Mouse (Mus musculus) right cerebral cortex, adult 2 months (tissue): ENCODE measurements around the gene Prkar2b.

Source experiments
- DNase-seq, 2 experiments: peaks; one replicate each; pipeline ENCODE4 v3.0.0; 2021 to 2022; ENCODE audit warnings: low spot score in 2 of 2

Prkar2b gene

GRCm38 (mm10) chr12:32060247-32061089 is 628 bp downstream of the Prkar2b start:
- peak; percentile 38 to 53 for DNase-seq

DNA sequence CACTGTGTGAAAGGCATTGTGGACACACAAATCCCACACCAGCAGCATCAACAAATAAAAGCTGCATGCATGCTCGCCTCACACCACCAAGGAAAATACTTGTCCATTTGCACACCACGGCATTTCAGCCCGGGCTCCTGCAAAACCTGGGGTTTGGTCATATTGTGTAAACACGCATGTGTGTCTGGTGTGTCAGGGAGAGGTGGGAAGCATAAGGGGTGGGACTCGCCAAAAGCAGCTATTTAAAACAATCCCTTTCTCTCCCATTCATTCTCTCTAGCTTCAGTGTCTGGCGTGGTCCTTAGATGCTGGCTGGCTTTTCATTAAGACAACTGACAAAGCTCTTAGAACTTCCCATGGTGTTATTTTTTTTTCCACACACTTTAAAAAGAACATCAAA is 1.4 kb downstream of the Prkar2b start:
- peak in 1 of 2 experiments; percentile 50 for DNase-seq

- DNase-seq: no peak
These were observed 2.0 kb downstream of the Prkar2b start for GRCm38 (mm10) chr12:32059135-32059534.

- no peak for DNase-seq
These were observed 3.5 kb downstream of the Prkar2b start for GRCm38 (mm10) chr12:32057461-32058199.

GRCm38 (mm10) chr12:32055797-32056196 is 5.3 kb downstream of the Prkar2b start:
- no peak for DNase-seq

GRCm38 (mm10) chr12:32054476-32055166 is 6.5 kb downstream of the Prkar2b start:
- no peak for DNase-seq

- no peak for DNase-seq
These were observed 7.3 kb downstream of the Prkar2b start for GRCm38 (mm10) chr12:32053637-32054366.

- no peak for DNase-seq
These were observed 8.2 kb downstream of the Prkar2b start for GRCm38 (mm10) chr12:32052882-32053281.

DNA sequence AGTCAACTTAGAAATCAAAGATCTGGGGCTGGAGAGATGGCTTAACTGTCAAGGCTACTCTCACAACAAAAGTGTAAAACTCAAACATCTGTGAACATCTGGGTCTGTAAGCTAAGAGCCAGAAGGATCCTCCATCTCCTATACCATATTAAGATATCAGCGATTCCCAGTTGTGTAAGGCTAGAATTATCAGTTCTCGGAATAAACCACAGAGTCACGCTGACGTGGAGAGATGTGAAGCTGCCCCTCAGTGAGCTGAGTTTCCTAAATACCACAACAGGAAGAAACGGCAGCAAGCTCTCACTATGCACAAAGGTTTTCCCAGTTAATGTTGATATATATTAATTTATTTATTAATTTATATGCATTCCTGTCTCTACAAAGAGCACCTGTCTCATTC is 10.9 kb downstream of the Prkar2b start:
- no peak for DNase-seq

- no peak for DNase-seq
These were observed 15.3 kb downstream of the Prkar2b start for GRCm38 (mm10) chr12:32045566-32046330.

- DNase-seq: no peak
These were observed 16.5 kb downstream of the Prkar2b start for GRCm38 (mm10) chr12:32044487-32045134.

DNA sequence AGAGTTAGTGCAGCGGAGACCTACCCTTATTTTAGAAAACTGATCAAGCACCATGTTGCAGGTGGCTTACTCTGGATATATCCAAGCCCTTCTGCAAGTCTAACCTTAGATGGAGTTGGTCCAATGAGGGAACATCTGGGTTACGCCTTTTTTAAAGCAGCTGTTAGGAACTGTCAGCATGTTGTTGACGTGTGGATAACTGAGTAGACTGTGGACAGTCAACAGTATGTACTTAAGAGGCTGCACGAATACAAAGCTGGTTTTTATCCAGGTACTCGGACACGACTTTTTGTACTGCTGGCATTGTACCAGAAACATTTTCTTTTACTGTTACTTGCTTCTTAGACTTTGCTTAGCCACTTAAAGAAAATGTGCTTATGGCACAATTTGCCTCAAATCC is 27.6 kb downstream of the Prkar2b start:
- no peak for DNase-seq

DNA sequence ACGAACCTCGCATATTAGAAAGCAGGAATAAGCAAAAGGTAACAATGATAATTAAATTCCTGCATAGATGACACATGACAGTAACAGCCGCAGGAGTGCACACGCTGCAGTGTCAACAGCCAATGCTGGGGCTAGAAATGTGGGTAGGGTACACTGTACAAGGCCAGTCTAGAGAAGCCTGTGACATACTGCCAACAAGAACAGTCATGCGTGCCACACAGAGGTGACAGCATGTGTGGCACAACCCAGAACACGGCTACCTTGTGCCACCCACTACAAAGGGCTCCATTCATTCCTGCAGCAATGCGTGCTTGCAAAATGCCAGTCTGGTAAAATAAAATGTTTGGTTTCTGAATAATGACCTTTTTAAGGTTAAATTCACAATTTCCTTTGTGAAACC is 28.2 kb downstream of the Prkar2b start:
- DNase-seq: no peak

GRCm38 (mm10) chr12:32018376-32018750 is 42.7 kb downstream of the Prkar2b start:
- no peak for DNase-seq

GRCm38 (mm10) chr12:32017636-32018375 is 43.3 kb downstream of the Prkar2b start:
- no peak for DNase-seq

DNA sequence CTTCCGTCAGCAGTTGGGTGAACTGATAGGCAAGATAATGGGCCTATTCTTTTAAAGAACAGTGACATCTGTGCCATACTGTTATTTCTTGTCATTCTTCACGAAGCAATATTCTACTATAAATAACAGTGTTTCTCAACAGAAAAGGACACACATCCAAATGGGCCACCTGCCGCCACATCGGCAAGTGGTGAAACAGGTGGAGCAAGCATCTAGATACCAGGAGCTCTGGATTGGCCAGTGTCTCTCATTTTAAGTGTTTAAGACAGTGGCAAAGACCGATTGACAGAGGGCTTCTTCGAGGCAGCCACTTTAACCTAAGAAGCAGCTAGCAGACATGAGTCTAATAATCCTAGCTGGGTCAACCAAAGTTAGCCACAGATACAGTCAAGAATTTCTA is 44.6 kb downstream of the Prkar2b start:
- no peak for DNase-seq

DNA sequence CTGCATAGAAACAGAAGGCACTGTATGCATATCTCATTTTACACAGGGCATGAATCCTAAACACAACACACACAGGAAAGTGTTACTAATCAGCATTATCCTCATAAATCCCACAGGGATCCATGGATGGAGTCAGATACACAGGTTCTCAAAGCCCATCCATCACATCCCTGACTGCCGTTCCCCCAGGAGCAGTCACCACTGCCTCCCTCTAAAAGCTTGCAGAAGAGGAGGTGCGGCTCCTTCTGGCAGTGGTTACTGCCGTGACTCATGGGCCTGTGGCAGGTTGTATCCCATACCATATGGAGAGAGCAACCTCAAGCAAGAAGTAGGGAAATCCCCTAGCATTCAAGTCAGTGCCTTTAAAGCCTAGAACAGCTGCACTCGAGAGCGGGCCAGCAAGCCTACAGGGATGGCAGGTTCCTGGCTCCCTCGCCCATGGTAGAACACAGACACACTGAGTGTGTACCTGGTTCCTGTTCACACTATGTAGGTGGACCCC is 45.8 kb downstream of the Prkar2b start:
- peak; percentile 44 to 45 for DNase-seq

- DNase-seq: no peak
These were observed 46.3 kb downstream of the Prkar2b start for GRCm38 (mm10) chr12:32014811-32015210.

DNA sequence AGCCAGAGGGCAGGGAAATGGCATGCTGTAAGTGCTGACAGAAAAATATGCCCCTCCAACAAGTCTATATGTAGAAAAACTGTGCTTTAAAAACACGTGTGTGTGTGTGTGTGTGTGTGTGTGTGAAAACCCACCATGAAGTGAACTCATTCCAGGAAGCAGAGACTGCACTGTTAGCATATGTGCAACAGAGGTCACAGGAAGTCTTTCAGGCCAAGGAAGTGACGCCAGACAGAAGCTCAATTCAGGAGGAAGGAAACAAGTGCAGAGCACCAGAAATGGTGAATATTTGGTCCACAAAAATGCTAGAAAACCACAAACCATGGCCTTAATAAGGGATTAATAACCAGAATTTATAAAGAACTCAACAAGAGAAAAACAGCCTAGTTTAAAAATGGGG is 48.9 kb downstream of the Prkar2b start:
- DNase-seq: no peak

DNA sequence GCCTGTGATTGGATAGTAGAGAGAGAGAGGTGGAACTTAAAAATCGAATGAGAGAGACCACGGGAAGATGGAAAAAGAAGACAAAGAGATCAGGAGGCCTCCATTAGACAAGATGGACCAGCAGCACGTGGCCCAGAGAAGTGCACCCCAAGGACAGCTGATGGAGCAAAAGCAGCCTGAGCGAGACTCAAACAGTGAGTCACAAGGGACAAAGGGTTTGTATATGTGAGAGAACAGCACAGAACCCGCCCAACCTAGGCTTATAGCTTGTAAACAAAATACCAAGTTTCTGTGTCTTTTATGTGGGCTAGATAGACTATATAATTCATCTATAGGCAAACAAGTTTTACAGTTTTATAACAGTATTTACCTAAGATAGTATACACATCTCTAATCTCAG is 50.0 kb downstream of the Prkar2b start:
- no peak for DNase-seq
